Mouse (Mus musculus): ENCODE results near the gene Nanos2. TPM values are rescaled to one million over a fixed set of nuclear protein-coding genes. Genes with fewer than 3 reads are reported as not detected.
A peak's percentile ranks its signal among the peaks of the same experiment; 100 is the strongest.

Nanos2 gene
- polyA plus RNA-seq, 1 experiment from 2014 or later, result 0.85 TPM

GRCm38 (mm10) chr7:18986503-18986902 lies 697 bp upstream of the Nanos2 start:
- Histone ChIP-seq H3K9me3 (ENCODE audit: control insufficient read depth, low read length) (no peaks in the 10 kb centered on the region), H3K4me2 (ENCODE audit: low read length) (no peak overlapping the region), H3K27ac (ENCODE audit: low read depth, low read length) (no peak overlapping the region), H3K27me3 (replicated peaks; ENCODE audit: control insufficient read depth, insufficient read depth, low read length) (no peaks in the 10 kb centered on the region), H3K4me3 (ENCODE audit: low read length) (no peak overlapping the region), H3K9ac (ENCODE audit: low read depth, low read length) (no peak overlapping the region), H3K36me3 (ENCODE audit: control insufficient read depth, insufficient read depth, low read length) (no peaks in the 10 kb centered on the region), H3K4me1 (ENCODE audit: control insufficient read depth, insufficient read depth, low read depth, low read length) (peaks cover 4% of the 10 kb centered on the region; the same call in 1 of the 2 replicates)
- ATAC-seq, result no peak
- 88% methylated on average over 2 of the region's 2 CpGs for WGBS

DNA sequence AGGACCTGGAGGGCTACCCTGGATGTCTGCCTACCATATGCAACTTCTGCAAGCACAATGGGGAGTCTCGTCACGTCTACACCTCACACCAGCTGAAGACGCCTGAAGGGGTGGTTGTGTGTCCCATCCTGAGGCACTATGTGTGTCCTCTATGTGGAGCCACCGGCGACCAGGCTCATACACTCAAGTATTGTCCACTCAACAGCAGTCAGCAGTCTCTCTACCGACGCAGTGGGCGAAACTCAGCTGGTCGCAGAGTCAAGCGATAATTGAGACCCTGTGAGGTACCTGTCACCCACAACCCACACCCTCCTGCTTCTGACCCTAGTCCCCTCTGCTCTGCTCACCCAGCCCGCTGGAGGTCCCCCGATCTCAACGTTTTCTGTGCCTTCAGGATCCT lies 547 bp downstream of the Nanos2 start:
- Histone ChIP-seq H3K4me1 (ENCODE audit: control insufficient read depth, insufficient read depth, low read depth, low read length) (peaks cover 9% of the 10 kb centered on the region), H3K36me3 (ENCODE audit: control insufficient read depth, insufficient read depth, low read length) (no peaks in the 10 kb centered on the region), H3K4me3 (ENCODE audit: low read length) (no peak overlapping the region), H3K27ac (ENCODE audit: low read depth, low read length) (no peak overlapping the region), H3K9ac (ENCODE audit: low read depth, low read length) (no peak overlapping the region), H3K27me3 (replicated peaks; ENCODE audit: control insufficient read depth, insufficient read depth, low read length) (no peaks in the 10 kb centered on the region), H3K9me3 (ENCODE audit: control insufficient read depth, low read length) (no peaks in the 10 kb centered on the region), H3K4me2 (ENCODE audit: low read length) (no peak overlapping the region)
- WGBS, result 68% methylated on average over 13 of the region's 13 CpGs
- ATAC-seq, result no peak

- Histone ChIP-seq H3K4me3 (ENCODE audit: low read length) (no peak overlapping the region), H3K27me3 (replicated peaks; ENCODE audit: control insufficient read depth, insufficient read depth, low read length) (no peaks in the 10 kb centered on the region), H3K4me2 (ENCODE audit: low read length) (no peak overlapping the region), H3K9me3 (ENCODE audit: control insufficient read depth, low read length) (no peaks in the 10 kb centered on the region), H3K4me1 (ENCODE audit: control insufficient read depth, insufficient read depth, low read depth, low read length) (peaks cover 20% of the 10 kb centered on the region), H3K9ac (ENCODE audit: low read depth, low read length) (no peak overlapping the region), H3K36me3 (ENCODE audit: control insufficient read depth, insufficient read depth, low read length) (no peaks in the 10 kb centered on the region; the same call in 1 of the 2 replicates), H3K27ac (ENCODE audit: low read depth, low read length) (no peak overlapping the region)
- WGBS, result 73% methylated on average over 6 of the region's 6 CpGs
- ATAC-seq, result no peak
These were observed 1.6 kb downstream of the Nanos2 start for GRCm38 (mm10) chr7:18988780-18989179.

DNA sequence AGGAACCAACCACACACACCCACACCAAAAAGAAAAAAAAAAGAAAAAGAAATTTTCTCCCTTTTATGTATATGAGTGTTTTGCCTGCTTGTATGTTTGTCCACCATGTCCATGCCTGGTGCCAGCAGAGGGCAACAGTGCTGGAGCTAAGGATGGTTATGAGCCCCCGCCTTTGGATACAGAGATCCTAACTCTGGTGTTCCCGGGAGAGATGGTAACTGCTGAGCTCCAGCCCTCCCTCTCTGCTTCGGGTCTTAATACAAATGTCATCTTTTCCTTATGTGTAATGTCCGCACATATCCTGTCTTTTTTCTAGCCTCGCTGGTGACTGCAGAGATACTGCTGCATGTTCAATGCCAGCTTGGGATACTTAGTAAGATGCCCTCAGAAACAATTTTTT lies 2.8 kb downstream of the Nanos2 start:
- peak overlapping the region; percentile 69 for H3K4me2 ChIP-seq (ENCODE audit: low read length)
- no peaks in the 10 kb centered on the region for H3K9me3 ChIP-seq (ENCODE audit: control insufficient read depth, low read length)
- no peaks in the 10 kb centered on the region; the same call in 1 of the 2 replicates for H3K36me3 ChIP-seq (ENCODE audit: control insufficient read depth, insufficient read depth, low read length)
- ATAC-seq, result no peak
- H3K4me1 ChIP-seq (ENCODE audit: control insufficient read depth, insufficient read depth, low read depth, low read length), result peaks cover 21% of the 10 kb centered on the region
- 4% methylated on average over 5 of the region's 5 CpGs for WGBS
- H3K27me3 ChIP-seq (replicated peaks; ENCODE audit: control insufficient read depth, insufficient read depth, low read length), result no peaks in the 10 kb centered on the region
- H3K9ac ChIP-seq (ENCODE audit: low read depth, low read length), result peak overlapping the region; percentile 57
- H3K4me3 ChIP-seq (ENCODE audit: low read length), result peak overlapping the region; percentile 69
- peak overlapping the region; percentile 92 for H3K27ac ChIP-seq (ENCODE audit: low read depth, low read length)

DNA sequence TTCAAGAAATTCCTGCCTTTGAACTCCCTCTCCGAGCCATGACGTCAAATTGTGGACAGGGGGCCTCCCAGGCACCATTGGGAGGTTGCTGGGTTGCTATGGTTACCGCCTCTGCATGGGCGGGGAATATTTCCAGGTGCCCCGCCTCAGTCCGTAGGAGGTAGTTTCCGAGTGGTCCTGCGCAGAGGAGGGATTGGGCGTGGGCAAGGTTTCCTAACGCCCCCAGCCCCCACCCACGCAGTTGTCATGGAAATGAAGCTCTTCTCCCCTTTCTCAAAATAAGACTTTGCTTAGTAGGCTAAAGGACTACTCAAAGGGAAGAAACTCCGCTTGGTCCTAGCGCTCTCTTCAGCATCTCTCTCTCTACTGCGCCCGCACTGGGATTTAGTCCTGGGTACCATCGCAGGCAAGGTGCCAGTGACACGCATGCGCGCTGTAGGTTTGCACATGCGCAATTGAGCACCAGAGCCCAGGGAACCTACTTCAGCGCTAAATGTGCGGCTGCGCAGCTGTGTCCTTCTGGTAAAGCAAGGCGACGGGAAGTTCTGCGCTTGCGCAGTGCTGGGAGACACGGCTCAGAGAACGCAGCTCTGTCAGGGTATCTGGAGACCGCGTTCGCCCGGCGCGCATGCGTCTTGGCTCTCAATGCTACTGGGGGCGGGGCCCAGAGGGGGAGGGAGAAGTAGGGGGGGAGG lies 3.5 kb downstream of the Nanos2 start, which contains the start of gene Mypop:
Mypop (plus strand) TSS at position 645 of the 695 bp plus-strand sequence.
- under 1% methylated on average over 37 of the region's 37 CpGs for WGBS
- H3K4me3 ChIP-seq (ENCODE audit: low read length), result peak within 1 kb of the TSS; percentile 69
- H3K27me3 ChIP-seq (replicated peaks; ENCODE audit: control insufficient read depth, insufficient read depth, low read length), result no peaks in the 10 kb centered on the region
- no peaks in the 10 kb centered on the region; the same call in 1 of the 2 replicates for H3K36me3 ChIP-seq (ENCODE audit: control insufficient read depth, insufficient read depth, low read length)
- no peaks in the 10 kb centered on the region for H3K9me3 ChIP-seq (ENCODE audit: control insufficient read depth, low read length)
- H3K27ac ChIP-seq (ENCODE audit: low read depth, low read length), result peak within 1 kb of the TSS; percentile 92
- H3K4me1 ChIP-seq (ENCODE audit: control insufficient read depth, insufficient read depth, low read depth, low read length), result peaks cover 23% of the 10 kb centered on the region
- H3K9ac ChIP-seq (ENCODE audit: low read depth, low read length), result peak within 1 kb of the TSS; percentile 82
- H3K4me2 ChIP-seq (ENCODE audit: low read length), result peak within 1 kb of the TSS; percentile 69
- peak; percentile 94 for ATAC-seq

GRCm38 (mm10) chr7:18991660-18992293 lies 4.6 kb downstream of the Nanos2 start:
- Histone ChIP-seq H3K9me3 (ENCODE audit: control insufficient read depth, low read length) (no peaks in the 10 kb centered on the region), H3K4me3 (ENCODE audit: low read length) (peak overlapping the region; percentile 69), H3K4me1 (ENCODE audit: control insufficient read depth, insufficient read depth, low read depth, low read length) (peaks cover 23% of the 10 kb centered on the region), H3K9ac (ENCODE audit: low read depth, low read length) (peak overlapping the region; percentile 82), H3K4me2 (ENCODE audit: low read length) (peak overlapping the region; percentile 69), H3K36me3 (ENCODE audit: control insufficient read depth, insufficient read depth, low read length) (peaks cover 4% of the 10 kb centered on the region; the same call in 1 of the 2 replicates), H3K27ac (ENCODE audit: low read depth, low read length) (peak overlapping the region; percentile 77), H3K27me3 (replicated peaks; ENCODE audit: control insufficient read depth, insufficient read depth, low read length) (no peaks in the 10 kb centered on the region)
- ATAC-seq, result peak; percentile 9
- under 1% methylated on average over 57 of the region's 59 CpGs for WGBS

- no peak for ATAC-seq
- Histone ChIP-seq H3K4me3 (ENCODE audit: low read length) (peak overlapping the region; percentile 69), H3K4me1 (ENCODE audit: control insufficient read depth, insufficient read depth, low read depth, low read length) (peaks cover 23% of the 10 kb centered on the region), H3K4me2 (ENCODE audit: low read length) (peak overlapping the region; percentile 69), H3K27ac (ENCODE audit: low read depth, low read length) (peak overlapping the region; percentile 77; the same call in 1 of the 2 replicates), H3K36me3 (ENCODE audit: control insufficient read depth, insufficient read depth, low read length) (peaks cover 4% of the 10 kb centered on the region; the same call in 1 of the 2 replicates), H3K27me3 (replicated peaks; ENCODE audit: control insufficient read depth, insufficient read depth, low read length) (no peaks in the 10 kb centered on the region), H3K9ac (ENCODE audit: low read depth, low read length) (peak overlapping the region; percentile 82), H3K9me3 (ENCODE audit: control insufficient read depth, low read length) (no peaks in the 10 kb centered on the region)
- under 1% methylated on average over 31 of the region's 31 CpGs for WGBS
These were observed 5.1 kb downstream of the Nanos2 start for GRCm38 (mm10) chr7:18992294-18992675.

DNA sequence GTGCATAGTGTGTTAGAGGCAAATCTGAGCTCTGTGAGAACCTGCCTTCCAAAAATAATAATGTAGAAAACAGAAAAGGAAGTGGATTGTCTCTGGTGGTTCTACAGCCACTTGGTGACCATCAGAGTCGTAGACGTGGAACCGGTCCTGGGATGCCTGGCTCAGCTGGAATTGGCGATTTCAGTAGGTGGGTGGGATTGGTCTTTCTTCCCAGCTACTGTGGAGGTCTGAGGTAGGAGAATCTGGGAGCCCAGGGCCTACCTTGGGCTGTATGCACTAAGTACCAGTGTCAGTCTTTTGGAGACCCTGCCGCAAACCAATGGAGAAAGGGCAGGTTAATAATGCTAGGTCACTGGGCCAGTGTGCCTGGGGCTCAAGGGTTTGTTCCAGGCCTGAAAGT lies 5.8 kb downstream of the Nanos2 start:
- Histone ChIP-seq H3K4me2 (ENCODE audit: low read length) (peak overlapping the region; percentile 69), H3K4me3 (ENCODE audit: low read length) (peak overlapping the region; percentile 69), H3K9ac (ENCODE audit: low read depth, low read length) (peak overlapping the region; percentile 82; the same call in 1 of the 2 replicates), H3K36me3 (ENCODE audit: control insufficient read depth, insufficient read depth, low read length) (peaks cover 4% of the 10 kb centered on the region; the same call in 1 of the 2 replicates), H3K4me1 (ENCODE audit: control insufficient read depth, insufficient read depth, low read depth, low read length) (peaks cover 23% of the 10 kb centered on the region), H3K9me3 (ENCODE audit: control insufficient read depth, low read length) (no peaks in the 10 kb centered on the region), H3K27me3 (replicated peaks; ENCODE audit: control insufficient read depth, insufficient read depth, low read length) (no peaks in the 10 kb centered on the region), H3K27ac (ENCODE audit: low read depth, low read length) (no peak overlapping the region)
- ATAC-seq, result no peak
- WGBS, result 87% methylated on average over 5 of the region's 5 CpGs

GRCm38 (mm10) chr7:18998835-18999234 lies 11.6 kb downstream of the Nanos2 start:
- Histone ChIP-seq H3K36me3 (ENCODE audit: control insufficient read depth, insufficient read depth, low read length) (peaks cover 4% of the 10 kb centered on the region), H3K27ac (ENCODE audit: low read depth, low read length) (no peak overlapping the region), H3K9ac (ENCODE audit: low read depth, low read length) (no peak overlapping the region), H3K9me3 (ENCODE audit: control insufficient read depth, low read length) (no peaks in the 10 kb centered on the region), H3K4me3 (ENCODE audit: low read length) (no peak overlapping the region), H3K4me2 (ENCODE audit: low read length) (no peak overlapping the region), H3K27me3 (replicated peaks; ENCODE audit: control insufficient read depth, insufficient read depth, low read length) (no peaks in the 10 kb centered on the region), H3K4me1 (ENCODE audit: control insufficient read depth, insufficient read depth, low read depth, low read length) (peaks cover 9% of the 10 kb centered on the region)
- WGBS, result 38% methylated on average over 9 of the region's 9 CpGs
- no peak for ATAC-seq

Measured in hindbrain, embryonic 16.5 days (tissue).